Mouse (Mus musculus) cortical plate, adult 2 months (tissue): ENCODE measurements around the gene Tpd52l1.

ENCODE experiments used
- CTCF ChIP-seq: fragments of 200-500 bp; IDR thresholded peaks from 2 replicates; pipeline ENCODE4 v1.5.1; 2011; ENCODE audit warnings: mild to moderate bottlenecking, control low read depth, low read length; ENCODE audit not compliant: insufficient read depth; ENCODE audit errors: extremely low read depth
- POLR2A ChIP-seq: fragments of 200-500 bp; IDR thresholded peaks from 2 replicates; pipeline ENCODE4 v1.6.1; 2011; ENCODE audit warnings: mild to moderate bottlenecking, low read length, control low read depth; ENCODE audit not compliant: insufficient read depth; ENCODE audit errors: extremely low read depth

GRCm38 (mm10) chr10:31447083-31447482, 1.3 kb upstream of the Tpd52l1 start:
- no peak for TF ChIP-seq POLR2A
- no peak for TF ChIP-seq CTCF
